Mouse (Mus musculus): ENCODE measurements at regions not wholly inside any gene's neighbourhood (a gene's known extent, or its start where the extent isn't known, plus 50 kb on each side); places are given as distances from the start of the nearest gene placed in this dataset.

GRCm38 (mm10) chr14:56313969-56314368 lies 50.9 kb upstream of the Atp12a start:
- no peak for DNase-seq (ENCODE audit: extremely low spot score in 1 of 2, low spot score in 1 of 2)

GRCm38 (mm10) chr14:56314459-56314858 lies 50.4 kb upstream of the Atp12a start:
- peak in 1 of 2 experiments; percentile 80 for DNase-seq (ENCODE audit: extremely low spot score in 1 of 2, low spot score in 1 of 2)
